Mouse (Mus musculus): ENCODE results near the gene Nexn. TPM values are rescaled to one million over a fixed set of nuclear protein-coding genes. Genes with fewer than 3 reads are reported as not detected.

Nexn gene
- polyA plus RNA-seq, 1 experiment from 2014 or later: 14.0 TPM

DNA sequence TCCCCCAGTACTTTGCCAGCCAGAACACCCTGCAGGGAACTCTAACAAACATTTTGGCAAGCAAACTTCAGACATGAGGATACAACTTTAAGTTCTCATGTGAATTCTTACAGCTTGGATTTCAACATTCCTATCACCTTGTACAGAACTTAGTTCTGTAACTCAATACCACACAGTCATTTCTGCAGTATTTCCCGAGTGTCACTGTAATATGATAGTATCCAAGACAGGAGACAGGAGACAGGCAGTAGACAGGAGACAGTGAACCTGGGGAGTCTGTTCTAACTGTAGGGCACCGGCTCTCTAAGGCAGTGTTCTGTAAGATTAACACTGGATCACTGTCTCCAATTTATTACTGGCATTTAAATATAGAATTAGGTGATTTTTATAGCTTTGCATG lies 12.3 kb upstream of the Nexn start:
- Histone ChIP-seq H3K36me3 (peaks cover 31% of the 10 kb centered on the region), H3K9me3 (no peaks in the 10 kb centered on the region), H3K9ac (replicated peaks) (no peak overlapping the region), H3K4me1 (replicated peaks) (peaks cover 9% of the 10 kb centered on the region; the same call in 1 of the 2 replicates), H3K27ac (0 out of 2 replicates have a peak overlapping the region, but pooled peaks have one; percentile 35), H3K4me3 (replicated peaks) (no peak overlapping the region), H3K27me3 (no peaks in the 10 kb centered on the region), H3K4me2 (no peak overlapping the region)
- ATAC-seq (ENCODE audit: insufficient number of reproducible peaks, insufficient read depth, low FRiP score, low TSS enrichment, low read depth): no peak
- 32% methylated on average over 2 of the region's 2 CpGs for WGBS

DNA sequence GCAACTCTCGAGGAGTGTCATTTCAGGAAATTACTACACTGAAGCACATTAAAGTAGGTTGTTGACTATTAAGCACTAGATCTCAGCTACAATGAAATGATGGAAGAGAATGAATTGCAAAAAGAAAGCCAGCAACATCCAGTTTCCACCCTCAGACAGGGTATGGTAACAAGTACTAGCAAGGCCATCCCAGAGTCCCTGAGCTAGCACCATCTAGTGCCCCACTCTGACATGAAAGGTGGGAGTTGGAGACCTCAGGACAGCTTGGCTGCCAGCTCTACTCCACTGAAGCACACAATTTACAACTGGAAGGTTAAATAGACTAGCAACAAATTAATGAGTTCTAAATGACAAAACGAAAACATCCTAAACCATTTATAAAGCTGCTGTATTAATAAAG lies 11.8 kb upstream of the Nexn start:
- Histone ChIP-seq H3K4me2 (no peak overlapping the region), H3K27ac (0 out of 2 replicates have a peak overlapping the region, but pooled peaks have one; percentile 35), H3K36me3 (peaks cover 26% of the 10 kb centered on the region), H3K4me1 (replicated peaks) (peaks cover 9% of the 10 kb centered on the region; the same call in 1 of the 2 replicates), H3K27me3 (no peaks in the 10 kb centered on the region), H3K9me3 (no peaks in the 10 kb centered on the region), H3K9ac (replicated peaks) (no peak overlapping the region), H3K4me3 (replicated peaks) (no peak overlapping the region)
- WGBS: 87% methylated on average over 2 of the region's 2 CpGs
- no peak for ATAC-seq (ENCODE audit: insufficient number of reproducible peaks, insufficient read depth, low FRiP score, low TSS enrichment, low read depth)

DNA sequence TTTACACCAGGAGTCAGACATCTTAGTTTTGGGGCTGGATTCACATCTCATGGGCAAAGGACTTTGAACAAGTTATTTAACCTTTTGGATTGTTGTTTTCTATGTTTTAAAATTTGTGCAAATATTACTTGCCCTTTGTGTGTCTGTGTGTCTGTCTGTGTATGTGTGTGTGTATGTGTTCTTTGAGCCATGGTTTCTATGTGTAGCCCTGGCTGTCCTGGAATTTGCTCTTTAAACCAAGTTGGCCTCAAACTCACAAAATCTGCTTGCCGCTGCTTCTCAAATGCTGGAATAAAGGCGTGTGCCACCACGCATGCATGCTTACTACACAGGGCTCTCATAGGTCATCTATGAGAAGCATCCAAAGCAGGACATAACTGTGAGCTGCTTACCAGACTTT lies 10.8 kb upstream of the Nexn start:
- Histone ChIP-seq H3K4me3 (replicated peaks) (no peak overlapping the region), H3K9me3 (no peaks in the 10 kb centered on the region), H3K27ac (no peak overlapping the region), H3K9ac (replicated peaks) (no peak overlapping the region), H3K36me3 (peaks cover 17% of the 10 kb centered on the region), H3K27me3 (no peaks in the 10 kb centered on the region), H3K4me2 (no peak overlapping the region), H3K4me1 (replicated peaks) (peaks cover 9% of the 10 kb centered on the region; the same call in 1 of the 2 replicates)
- ATAC-seq (ENCODE audit: insufficient number of reproducible peaks, insufficient read depth, low FRiP score, low TSS enrichment, low read depth): no peak
- WGBS: 94% methylated on average over 3 of the region's 3 CpGs

DNA sequence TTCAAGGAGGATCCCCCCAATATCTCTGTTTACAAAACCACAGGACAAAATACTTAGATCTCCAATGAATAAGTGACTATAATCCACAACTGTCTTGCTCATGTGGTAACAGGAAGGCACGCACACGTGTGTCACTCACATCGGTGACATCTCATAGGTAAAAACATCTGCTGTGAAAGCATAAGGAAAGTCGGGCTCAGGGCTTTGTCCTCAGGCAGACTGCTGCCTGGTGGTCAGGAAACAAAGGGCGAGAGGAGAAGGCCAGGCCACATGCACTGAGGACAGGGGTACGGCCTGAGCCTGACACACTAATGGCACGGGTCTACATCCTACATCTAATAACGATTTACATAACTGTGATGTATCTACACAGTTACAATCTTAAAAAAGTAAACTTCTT lies 8.9 kb upstream of the Nexn start:
- Histone ChIP-seq H3K27me3 (no peaks in the 10 kb centered on the region), H3K4me3 (replicated peaks) (no peak overlapping the region), H3K36me3 (peaks cover 14% of the 10 kb centered on the region), H3K9ac (replicated peaks) (no peak overlapping the region), H3K27ac (no peak overlapping the region), H3K4me2 (no peak overlapping the region), H3K9me3 (no peaks in the 10 kb centered on the region), H3K4me1 (replicated peaks) (peaks cover 9% of the 10 kb centered on the region; the same call in 1 of the 2 replicates)
- no peak for ATAC-seq (ENCODE audit: insufficient number of reproducible peaks, insufficient read depth, low FRiP score, low TSS enrichment, low read depth)
- 81% methylated on average over 8 of the region's 8 CpGs for WGBS

DNA sequence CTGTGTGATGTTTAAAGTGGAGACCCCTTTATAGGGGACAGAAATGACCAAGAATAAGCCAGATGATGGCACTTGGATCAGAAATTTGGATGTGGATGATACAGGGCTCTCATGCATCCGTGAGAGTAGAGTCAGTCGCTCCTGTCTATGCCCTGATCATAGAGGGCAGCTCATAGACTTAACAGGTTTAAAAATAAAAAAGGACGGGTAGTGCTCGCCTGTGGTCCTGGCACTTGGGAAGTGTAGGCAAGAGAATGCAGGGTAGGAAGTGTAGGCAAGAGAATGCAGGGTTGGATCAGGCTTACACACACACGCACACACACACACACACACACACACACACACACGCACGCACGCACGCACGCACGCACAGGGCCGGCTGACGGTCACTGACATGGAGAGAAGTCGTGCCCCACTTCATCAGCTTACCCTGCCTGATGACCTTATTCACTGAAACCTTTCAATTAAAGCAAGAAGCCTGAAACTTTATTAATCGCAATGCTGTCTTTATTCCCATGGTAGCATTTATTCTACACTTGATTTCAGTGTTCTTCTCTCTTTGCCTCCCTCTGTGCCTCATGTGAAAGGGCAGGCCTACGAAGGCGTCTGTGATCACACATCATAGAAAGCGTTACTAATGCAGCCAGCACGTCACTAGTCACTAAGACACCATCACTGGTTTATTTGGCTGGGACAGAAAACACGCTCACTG lies 7.0 kb upstream of the Nexn start:
- WGBS: 84% methylated on average over 20 of the region's 20 CpGs
- Histone ChIP-seq H3K4me3 (replicated peaks) (no peak overlapping the region), H3K27me3 (peaks cover 4% of the 10 kb centered on the region; the same call in 1 of the 2 replicates), H3K4me2 (no peak overlapping the region), H3K9me3 (no peaks in the 10 kb centered on the region), H3K9ac (replicated peaks) (no peak overlapping the region), H3K36me3 (peaks cover 14% of the 10 kb centered on the region), H3K27ac (no peak overlapping the region), H3K4me1 (replicated peaks) (peaks cover 2% of the 10 kb centered on the region; the same call in 1 of the 2 replicates)
- ATAC-seq (ENCODE audit: insufficient number of reproducible peaks, insufficient read depth, low FRiP score, low TSS enrichment, low read depth): no peak

DNA sequence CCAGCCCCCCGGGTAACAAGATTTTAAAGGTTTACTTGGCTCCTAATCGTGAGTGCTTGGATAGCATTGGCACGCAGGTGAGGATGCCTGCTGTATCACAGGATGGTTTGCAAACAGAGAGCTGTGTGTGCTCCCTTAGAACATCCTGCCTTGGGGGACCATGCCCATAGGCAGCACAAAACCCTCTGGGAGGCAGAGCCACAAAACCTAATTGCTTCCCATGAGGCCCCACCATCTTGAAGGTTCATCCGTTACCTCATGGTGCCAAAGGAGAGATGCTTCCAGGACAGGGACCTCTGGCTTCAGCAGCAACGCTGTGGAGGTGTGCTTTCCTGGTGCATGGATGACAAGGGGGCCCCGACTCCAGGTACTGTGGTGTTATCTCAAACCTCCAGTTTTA lies 5.7 kb upstream of the Nexn start:
- no peak for ATAC-seq (ENCODE audit: insufficient number of reproducible peaks, insufficient read depth, low FRiP score, low TSS enrichment, low read depth)
- no peaks in the 10 kb centered on the region for H3K9me3 ChIP-seq
- WGBS: 86% methylated on average over 6 of the region's 6 CpGs

DNA sequence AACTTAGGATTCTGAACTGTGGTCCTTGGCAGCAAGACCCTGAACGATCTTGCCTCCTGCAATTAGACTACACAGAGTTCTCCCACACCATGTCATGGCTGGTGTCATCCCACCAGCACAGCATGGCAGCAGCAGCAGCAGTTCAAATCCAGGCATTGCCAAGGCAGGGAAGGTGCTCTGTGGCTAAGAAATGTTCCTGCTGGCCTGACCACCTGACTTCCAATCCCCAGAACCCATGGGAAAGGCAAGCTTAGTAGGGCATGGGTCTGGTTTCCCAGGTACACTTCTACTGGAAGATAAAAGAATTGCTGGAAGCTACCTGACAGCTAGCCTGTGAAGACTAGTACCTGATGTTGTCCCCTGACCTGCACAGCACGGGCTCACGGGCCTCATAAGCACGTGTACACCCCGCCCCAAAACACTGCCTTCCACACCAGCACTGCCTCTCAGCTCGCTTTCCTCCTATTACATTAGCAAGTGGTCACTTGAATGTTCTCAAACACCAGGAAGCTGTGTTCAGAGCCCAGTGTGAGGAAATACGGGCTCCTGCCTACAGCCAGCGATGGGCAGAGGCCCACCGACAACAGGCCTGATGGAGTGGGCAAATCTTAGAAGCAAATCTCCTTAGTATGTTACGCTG lies 5.0 kb upstream of the Nexn start:
- ATAC-seq (ENCODE audit: insufficient number of reproducible peaks, insufficient read depth, low FRiP score, low TSS enrichment, low read depth): no peak
- H3K36me3 ChIP-seq: peaks cover 4% of the 10 kb centered on the region
- peaks cover 19% of the 10 kb centered on the region for H3K27me3 ChIP-seq
- H3K27ac ChIP-seq: no peak overlapping the region
- WGBS: 88% methylated on average over 10 of the region's 10 CpGs
- H3K4me2 ChIP-seq: no peak overlapping the region
- no peak overlapping the region for H3K9ac ChIP-seq (replicated peaks)
- no peaks in the 10 kb centered on the region for H3K9me3 ChIP-seq
- peaks cover 5% of the 10 kb centered on the region; the same call in 1 of the 2 replicates for H3K4me1 ChIP-seq (replicated peaks)
- no peak overlapping the region for H3K4me3 ChIP-seq (replicated peaks)

More for the DNA sequence above, 5.7 kb upstream of the Nexn start:
- Histone ChIP-seq H3K4me1 (replicated peaks) (no peaks in the 10 kb centered on the region), H3K27ac (no peak overlapping the region), H3K4me2 (no peak overlapping the region), H3K27me3 (peaks cover 14% of the 10 kb centered on the region), H3K36me3 (peaks cover 9% of the 10 kb centered on the region), H3K9ac (replicated peaks) (no peak overlapping the region), H3K4me3 (replicated peaks) (no peak overlapping the region)

DNA sequence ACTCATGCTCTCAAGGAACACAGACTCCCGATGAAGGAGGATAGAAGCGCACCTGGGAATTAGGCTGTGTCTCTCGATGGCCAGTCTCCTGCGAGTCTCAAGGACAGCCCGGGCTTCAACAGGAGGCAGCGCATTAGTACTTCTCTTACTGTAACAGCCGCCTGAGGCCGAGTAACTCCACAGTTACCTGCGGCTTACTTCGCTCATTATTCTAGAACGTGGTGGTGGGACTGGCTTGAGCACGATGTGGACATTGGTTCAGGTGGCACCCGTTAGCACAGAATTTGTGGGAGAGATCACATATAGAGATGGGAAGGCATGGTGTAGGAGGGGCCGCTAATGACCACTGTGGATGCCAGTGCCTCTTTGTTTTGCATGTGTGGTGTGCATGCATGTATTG lies 1.9 kb upstream of the Nexn start:
- Histone ChIP-seq H3K27ac (no peak overlapping the region), H3K36me3 (no peaks in the 10 kb centered on the region), H3K9me3 (no peaks in the 10 kb centered on the region), H3K4me2 (no peak overlapping the region), H3K4me1 (replicated peaks) (peaks cover 10% of the 10 kb centered on the region), H3K4me3 (replicated peaks) (no peak overlapping the region), H3K27me3 (peaks cover 26% of the 10 kb centered on the region), H3K9ac (replicated peaks) (no peak overlapping the region)
- no peak for ATAC-seq (ENCODE audit: insufficient number of reproducible peaks, insufficient read depth, low FRiP score, low TSS enrichment, low read depth)
- 88% methylated on average over 14 of the region's 14 CpGs for WGBS

DNA sequence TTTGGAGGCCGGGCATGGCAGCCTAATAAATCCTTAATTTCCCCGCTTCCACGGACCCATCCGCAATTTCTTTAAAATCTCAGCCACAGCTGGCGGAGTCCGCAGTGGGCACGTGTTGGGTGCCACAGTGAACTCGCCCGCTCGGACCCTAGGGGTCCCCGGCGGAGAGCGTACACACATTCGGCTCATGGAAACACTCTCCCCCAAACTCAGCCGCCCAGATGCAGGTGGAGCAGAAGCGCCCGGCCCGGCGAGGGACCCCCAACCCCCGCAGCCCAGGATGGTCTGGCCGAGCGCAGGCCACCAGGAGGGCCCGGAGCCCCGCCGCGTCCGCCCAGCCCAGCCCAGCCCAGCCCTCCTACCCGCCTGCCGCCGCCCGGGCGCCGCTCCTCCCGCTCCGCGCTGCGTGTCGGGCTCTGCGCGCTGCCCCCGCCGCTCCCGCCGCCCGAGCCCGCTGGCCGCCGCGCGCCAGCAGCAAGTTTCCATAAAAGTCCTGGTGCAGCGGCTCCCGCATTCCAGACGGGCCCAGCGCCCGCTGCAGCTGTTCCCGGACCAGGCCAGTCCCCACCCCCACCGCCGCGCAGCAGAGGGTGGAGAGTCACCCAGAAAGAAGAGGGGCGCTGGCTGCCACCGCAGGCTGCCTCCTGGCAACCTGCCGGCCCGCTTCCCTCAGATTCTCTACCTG lies 657 bp downstream of the Nexn start:
- H3K9ac ChIP-seq (replicated peaks): peak overlapping the region; percentile 82
- H3K27ac ChIP-seq: peak overlapping the region; percentile 88
- H3K4me3 ChIP-seq (replicated peaks): peak overlapping the region; percentile 62
- no peaks in the 10 kb centered on the region for H3K36me3 ChIP-seq
- H3K9me3 ChIP-seq: no peaks in the 10 kb centered on the region
- under 1% methylated on average over 52 of the region's 63 CpGs for WGBS
- peaks cover 21% of the 10 kb centered on the region for H3K4me1 ChIP-seq (replicated peaks)
- H3K27me3 ChIP-seq: peaks cover 29% of the 10 kb centered on the region
- peak overlapping the region; percentile 94 for H3K4me2 ChIP-seq
- peak; percentile 88 for ATAC-seq (ENCODE audit: insufficient number of reproducible peaks, insufficient read depth, low FRiP score, low TSS enrichment, low read depth)

DNA sequence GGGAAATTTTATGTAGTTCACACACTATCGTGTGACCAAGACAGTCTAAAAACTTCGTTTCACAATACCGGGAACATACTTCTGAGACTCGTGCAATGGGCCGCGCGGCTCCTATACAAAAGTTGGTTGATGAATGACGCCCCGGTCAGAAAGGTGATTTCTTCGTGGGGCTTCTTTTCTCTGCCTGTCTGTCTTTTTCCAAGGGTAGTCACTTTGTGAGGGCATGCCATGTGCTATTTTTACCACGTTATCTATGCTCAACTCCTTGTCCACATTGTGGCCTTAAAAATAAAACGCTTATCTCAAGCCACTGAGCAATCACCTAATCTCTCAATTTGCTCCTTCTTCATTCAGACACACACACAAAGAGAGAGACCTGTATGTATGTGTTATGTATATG lies 1.3 kb downstream of the Nexn start:
- 48% methylated on average over 12 of the region's 12 CpGs for WGBS
- no peak overlapping the region for H3K9ac ChIP-seq (replicated peaks)
- no peak for ATAC-seq (ENCODE audit: insufficient number of reproducible peaks, insufficient read depth, low FRiP score, low TSS enrichment, low read depth)

DNA sequence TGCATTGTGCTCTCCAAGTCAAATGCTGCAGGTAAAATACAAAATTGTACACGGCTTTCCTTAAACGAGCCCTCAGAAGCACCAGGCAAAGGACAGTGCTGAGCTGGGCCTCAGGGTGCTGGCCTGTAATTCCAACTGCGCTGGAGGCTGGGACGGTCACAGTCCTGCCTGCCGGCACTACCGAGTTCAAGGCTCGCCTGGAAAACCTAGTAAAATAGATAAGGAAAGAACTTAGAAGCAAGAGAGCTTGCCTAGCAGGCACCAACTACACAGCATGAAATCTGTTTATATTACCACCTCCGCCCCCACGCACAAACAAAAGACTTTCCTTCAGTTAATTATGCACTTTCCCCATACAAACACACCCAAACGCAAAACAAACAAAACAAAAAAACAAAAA lies 1.8 kb downstream of the Nexn start:
- Histone ChIP-seq H3K27ac (no peak overlapping the region), H3K4me1 (replicated peaks) (peaks cover 21% of the 10 kb centered on the region), H3K4me2 (peak overlapping the region; percentile 94), H3K9ac (replicated peaks) (no peak overlapping the region), H3K4me3 (replicated peaks) (peak overlapping the region; percentile 4; the same call in 1 of the 2 replicates), H3K27me3 (peaks cover 29% of the 10 kb centered on the region), H3K9me3 (no peaks in the 10 kb centered on the region), H3K36me3 (no peaks in the 10 kb centered on the region)
- ATAC-seq (ENCODE audit: insufficient number of reproducible peaks, insufficient read depth, low FRiP score, low TSS enrichment, low read depth): no peak
- WGBS: 43% methylated on average over 10 of the region's 10 CpGs

More for the DNA sequence above, 1.3 kb downstream of the Nexn start:
- H3K4me2 ChIP-seq: peak overlapping the region; percentile 94
- peaks cover 29% of the 10 kb centered on the region for H3K27me3 ChIP-seq
- peak overlapping the region; percentile 62 for H3K4me3 ChIP-seq (replicated peaks)
- no peaks in the 10 kb centered on the region for H3K9me3 ChIP-seq
- H3K4me1 ChIP-seq (replicated peaks): peaks cover 21% of the 10 kb centered on the region
- H3K27ac ChIP-seq: no peak overlapping the region
- H3K36me3 ChIP-seq: no peaks in the 10 kb centered on the region
